Mouse (Mus musculus): ENCODE data around the gene Cxcl16.

The Cxcl16 gene

DNA sequence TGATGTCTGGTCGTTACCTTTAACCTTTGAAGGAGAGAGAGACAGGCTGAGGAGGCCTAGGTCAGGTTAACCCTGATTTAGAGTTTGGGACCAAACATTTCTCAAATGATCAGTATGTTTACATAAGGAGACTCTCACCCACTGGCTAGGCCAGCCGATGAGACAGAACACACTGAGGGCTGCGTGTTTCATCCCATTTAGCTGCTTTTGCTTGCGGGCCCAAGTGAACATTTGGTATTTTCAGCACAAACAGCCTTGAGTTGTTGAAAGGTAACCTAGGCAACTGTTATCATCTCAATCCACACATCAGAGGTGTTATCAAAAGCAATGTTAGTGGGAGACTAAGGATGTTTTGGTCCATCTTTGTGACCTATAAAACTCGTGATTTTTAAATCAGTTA lies 40.3 kb downstream of the Cxcl16 start:
- in situ Hi-C loops (cut with MboI; ENCODE audit: low sequenced_read_pairs) = loop anchor here (10.0 kb wide), 1 partner anchor 185 kb away; no protein-coding TSS in a partner anchor

DNA sequence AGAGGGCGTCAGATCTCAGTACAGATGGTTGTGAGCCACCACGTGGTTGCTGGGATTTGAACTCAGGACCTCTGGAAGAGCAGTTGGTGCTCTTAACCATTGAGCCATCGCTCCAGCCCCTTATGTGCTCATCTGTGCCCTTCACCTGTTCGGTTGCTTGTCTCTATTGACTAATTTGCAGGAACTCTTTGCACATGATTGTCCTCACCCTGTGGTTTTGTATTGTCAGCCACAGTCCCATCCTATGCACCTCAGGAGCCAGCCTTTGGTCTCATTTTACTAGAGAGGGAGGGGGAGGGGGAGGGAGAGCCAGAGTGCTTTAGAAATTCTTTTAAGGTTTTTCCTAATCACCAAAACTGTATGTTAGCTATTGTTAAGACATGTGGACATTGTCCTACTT lies 41.6 kb downstream of the Cxcl16 start:
- in situ Hi-C loops (cut with MboI; ENCODE audit: low sequenced_read_pairs) = loop anchor here (10.0 kb wide), 1 partner anchor 187 kb away; no protein-coding TSS in a partner anchor

DNA sequence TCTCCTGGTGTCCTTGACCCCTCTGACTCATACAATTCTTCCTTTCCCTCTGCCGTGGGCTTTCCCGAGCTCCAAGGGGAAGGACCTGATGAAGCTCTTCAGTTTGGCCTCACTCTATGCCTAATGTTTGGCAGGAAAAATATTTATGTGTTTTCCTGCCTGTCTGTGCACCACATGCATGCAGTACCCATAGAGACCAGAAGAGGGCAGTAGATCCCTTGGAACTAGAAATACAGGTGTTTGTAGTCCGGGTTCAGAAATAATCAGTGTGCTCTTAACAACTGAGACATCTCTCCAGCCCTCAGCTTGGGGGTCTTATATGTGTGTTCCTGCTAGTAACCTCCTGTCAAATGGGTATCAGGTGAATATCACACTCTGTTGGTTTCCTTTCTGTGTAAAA lies 45.8 kb downstream of the Cxcl16 start:
- in situ Hi-C loops (cut with MboI; ENCODE audit: low sequenced_read_pairs) = loop anchor here (10.0 kb wide), 1 partner anchor 191 kb away; no protein-coding TSS in a partner anchor

DNA sequence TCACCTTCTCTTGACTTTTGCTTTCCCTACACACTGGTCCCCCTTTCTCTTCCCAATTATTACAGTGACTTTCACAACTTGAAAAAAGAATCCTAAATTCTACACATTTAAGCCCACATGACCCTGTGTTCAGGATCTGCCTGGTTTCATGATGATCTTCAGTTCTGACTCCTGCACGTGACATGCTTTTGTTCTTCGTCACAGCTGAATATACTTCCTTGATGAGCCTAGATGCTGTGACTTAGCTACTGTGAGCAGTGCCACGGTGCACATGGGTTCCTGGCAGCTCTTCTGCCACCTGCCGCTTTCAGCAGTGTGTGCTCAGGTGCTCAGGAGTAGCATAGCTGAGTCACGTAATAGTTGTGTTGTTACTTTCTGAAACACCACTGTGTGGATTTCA lies 47.2 kb downstream of the Cxcl16 start:
- in situ Hi-C loops (cut with MboI; ENCODE audit: low sequenced_read_pairs) = loop anchor here (10.0 kb wide), 1 partner anchor 192 kb away; no protein-coding TSS in a partner anchor

DNA sequence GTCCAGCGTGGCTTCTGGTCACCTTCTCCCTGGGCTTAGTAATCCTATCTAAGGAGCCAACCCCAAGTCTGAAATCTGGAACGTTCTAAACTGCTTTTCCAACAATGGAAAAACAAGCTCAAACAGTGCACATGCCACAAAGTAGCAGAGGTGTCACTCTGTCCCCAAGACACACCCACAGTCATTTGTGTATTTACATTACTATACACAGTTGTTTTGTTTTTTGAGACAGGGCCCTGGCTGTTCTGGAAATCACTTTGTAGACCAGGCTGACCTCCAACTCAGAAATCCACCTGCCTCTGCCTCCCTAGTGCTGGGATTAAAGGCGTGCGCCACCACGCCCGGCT lies 49.5 kb downstream of the Cxcl16 start:
- in situ Hi-C loops (cut with MboI; ENCODE audit: low sequenced_read_pairs) = loop anchor here (10.0 kb wide), 1 partner anchor 195 kb away; no protein-coding TSS in a partner anchor

DNA sequence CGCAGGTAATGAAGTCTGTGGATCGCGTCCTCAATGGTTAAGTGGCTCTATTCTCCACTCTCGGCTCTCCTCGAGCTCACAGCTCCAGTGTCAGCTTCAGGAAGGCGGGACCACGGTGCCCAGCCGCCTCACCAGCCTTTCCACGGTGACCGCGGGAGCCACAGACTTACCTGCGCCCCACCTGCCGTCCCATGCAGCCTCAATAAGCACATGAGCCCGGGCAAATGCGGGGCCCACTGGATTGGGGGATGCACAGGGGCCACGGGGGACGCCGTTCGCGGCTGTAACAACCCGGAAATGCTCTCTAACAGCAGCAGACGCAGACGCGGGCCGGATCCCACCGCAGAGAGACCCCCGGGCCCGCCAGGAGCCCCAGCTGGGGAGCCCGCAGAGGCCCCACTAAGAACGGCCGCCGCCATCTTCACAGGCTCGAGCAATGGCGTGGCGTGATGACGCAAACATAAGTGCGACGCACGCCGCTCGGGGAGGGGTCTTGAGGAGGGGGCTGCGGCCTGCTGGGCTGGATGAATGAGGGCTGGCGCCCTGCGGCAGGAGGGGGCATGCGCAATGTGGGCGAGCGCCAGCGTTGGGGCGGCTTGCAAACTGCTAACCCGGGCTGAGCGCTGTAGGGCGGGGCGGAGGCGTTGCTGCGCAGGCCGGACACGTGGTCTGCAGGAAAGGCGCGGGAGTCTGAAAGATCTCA lies 50.0 kb downstream of the Cxcl16 start, which contains the start of gene Pelp1:
Pelp1 (minus strand) TSS at position 438 of the 703 bp plus-strand sequence.
- in situ Hi-C loops (cut with MboI; ENCODE audit: low sequenced_read_pairs) = loop anchor here (10.0 kb wide), 1 partner anchor 195 kb away; no protein-coding TSS in a partner anchor
